Mouse (Mus musculus): ENCODE data around the gene Nolc1. TPM values are rescaled to one million over a fixed set of nuclear protein-coding genes. Genes with fewer than 3 reads are reported as not detected.

The Nolc1 gene
- polyA plus RNA-seq, 1 experiment from 2014 or later, result 67.2 TPM

DNA sequence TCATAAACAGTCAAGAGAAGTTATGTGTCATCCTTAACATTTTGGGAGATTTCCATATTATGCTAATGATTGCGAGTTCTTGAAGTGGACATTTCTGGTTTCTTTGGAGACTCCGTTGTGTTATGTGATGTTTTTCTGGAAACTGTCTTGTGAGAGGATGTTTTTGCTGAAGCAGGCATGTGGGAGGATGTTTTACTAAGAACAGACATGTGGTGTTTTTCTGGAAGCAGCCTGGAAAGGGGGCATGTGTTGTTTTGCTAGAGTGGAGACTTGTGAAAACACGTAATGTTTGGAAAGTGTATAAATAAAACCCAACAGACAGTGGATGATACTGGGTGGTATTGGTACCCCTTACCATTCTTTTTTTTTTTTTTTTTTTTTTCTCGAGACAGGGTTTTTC is 19.6 kb downstream of the Nolc1 start:
- H3K9me3 ChIP-seq (replicated peaks; ENCODE audit: control insufficient read depth, low read length), result no peaks in the 10 kb centered on the region
- DNase-seq (ENCODE audit: low spot score) (no peak), ATAC-seq (no peak)
- H3K4me2 ChIP-seq (ENCODE audit: low read length), result no peak overlapping the region
- H3K9ac ChIP-seq (ENCODE audit: low read length), result no peak overlapping the region
- H3K4me3 ChIP-seq (ENCODE audit: low read depth, low read length), result no peak overlapping the region
- H3K27ac ChIP-seq (ENCODE audit: low read depth, low read length), result no peak overlapping the region
- no peaks in the 10 kb centered on the region for H3K27me3 ChIP-seq (replicated peaks; ENCODE audit: control insufficient read depth, insufficient read depth, low read length)
- no peaks in the 10 kb centered on the region for H3K36me3 ChIP-seq (ENCODE audit: control insufficient read depth, insufficient read depth, low read length)
- WGBS, result 90% methylated on average over 4 of the region's 4 CpGs
- H3K4me1 ChIP-seq (ENCODE audit: control insufficient read depth, insufficient read depth, low read length), result no peaks in the 10 kb centered on the region

DNA sequence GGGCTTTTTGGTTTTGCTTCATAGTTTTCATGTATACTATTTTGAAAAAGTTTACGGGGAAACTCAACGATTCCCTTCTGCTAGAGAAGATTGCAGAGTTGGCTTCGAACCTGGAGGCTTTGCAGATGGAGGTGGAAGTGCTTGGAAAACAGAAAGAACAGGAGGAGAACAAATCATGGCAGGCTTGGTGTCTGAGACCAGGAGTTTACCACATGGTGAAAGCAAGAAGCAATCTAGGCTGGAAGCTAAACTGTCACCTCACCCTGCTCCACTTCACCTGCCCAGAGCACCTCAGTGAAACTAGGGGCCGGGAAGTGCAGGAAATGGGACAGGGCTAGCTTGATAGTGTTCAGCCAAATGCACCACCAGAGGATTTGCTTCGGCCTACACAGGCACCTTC is 20.7 kb downstream of the Nolc1 start:
- Histone ChIP-seq H3K9ac (ENCODE audit: low read length) (no peak overlapping the region), H3K4me3 (ENCODE audit: low read depth, low read length) (no peak overlapping the region), H3K36me3 (ENCODE audit: control insufficient read depth, insufficient read depth, low read length) (no peaks in the 10 kb centered on the region), H3K9me3 (replicated peaks; ENCODE audit: control insufficient read depth, low read length) (no peaks in the 10 kb centered on the region), H3K27ac (ENCODE audit: low read depth, low read length) (no peak overlapping the region), H3K27me3 (replicated peaks; ENCODE audit: control insufficient read depth, insufficient read depth, low read length) (no peaks in the 10 kb centered on the region), H3K4me1 (ENCODE audit: control insufficient read depth, insufficient read depth, low read length) (no peaks in the 10 kb centered on the region), H3K4me2 (ENCODE audit: low read length) (no peak overlapping the region)
- 82% methylated on average over 5 of the region's 5 CpGs for WGBS
- DNase-seq (ENCODE audit: low spot score) (no peak), ATAC-seq (no peak)

DNA sequence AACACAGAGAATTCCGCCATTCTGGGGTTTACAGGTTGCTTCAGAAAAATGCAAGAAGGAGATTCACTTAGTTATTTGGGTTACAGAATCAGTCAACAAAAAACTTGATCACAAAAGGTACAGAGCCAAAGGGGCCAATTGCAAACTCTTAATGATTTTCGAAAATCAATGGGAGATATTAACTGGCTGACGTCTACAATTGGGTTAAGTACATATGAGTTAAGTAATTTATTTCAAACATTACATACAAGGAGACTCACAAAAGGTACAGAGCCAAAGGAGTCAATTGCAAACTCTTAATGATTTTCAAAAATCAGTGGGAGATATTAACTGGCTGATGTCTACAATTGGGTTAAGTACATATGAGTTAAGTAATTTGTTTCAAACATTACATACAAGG is 23.9 kb downstream of the Nolc1 start:
- Histone ChIP-seq H3K27me3 (replicated peaks; ENCODE audit: control insufficient read depth, insufficient read depth, low read length) (no peaks in the 10 kb centered on the region), H3K4me2 (ENCODE audit: low read length) (no peak overlapping the region), H3K4me1 (ENCODE audit: control insufficient read depth, insufficient read depth, low read length) (no peaks in the 10 kb centered on the region), H3K9me3 (replicated peaks; ENCODE audit: control insufficient read depth, low read length) (no peaks in the 10 kb centered on the region), H3K27ac (ENCODE audit: low read depth, low read length) (no peak overlapping the region), H3K36me3 (ENCODE audit: control insufficient read depth, insufficient read depth, low read length) (no peaks in the 10 kb centered on the region), H3K9ac (ENCODE audit: low read length) (no peak overlapping the region), H3K4me3 (ENCODE audit: low read depth, low read length) (no peak overlapping the region)
- 91% methylated on average over 3 of the region's 3 CpGs for WGBS
- DNase-seq (ENCODE audit: low spot score) (no peak), ATAC-seq (no peak)

DNA sequence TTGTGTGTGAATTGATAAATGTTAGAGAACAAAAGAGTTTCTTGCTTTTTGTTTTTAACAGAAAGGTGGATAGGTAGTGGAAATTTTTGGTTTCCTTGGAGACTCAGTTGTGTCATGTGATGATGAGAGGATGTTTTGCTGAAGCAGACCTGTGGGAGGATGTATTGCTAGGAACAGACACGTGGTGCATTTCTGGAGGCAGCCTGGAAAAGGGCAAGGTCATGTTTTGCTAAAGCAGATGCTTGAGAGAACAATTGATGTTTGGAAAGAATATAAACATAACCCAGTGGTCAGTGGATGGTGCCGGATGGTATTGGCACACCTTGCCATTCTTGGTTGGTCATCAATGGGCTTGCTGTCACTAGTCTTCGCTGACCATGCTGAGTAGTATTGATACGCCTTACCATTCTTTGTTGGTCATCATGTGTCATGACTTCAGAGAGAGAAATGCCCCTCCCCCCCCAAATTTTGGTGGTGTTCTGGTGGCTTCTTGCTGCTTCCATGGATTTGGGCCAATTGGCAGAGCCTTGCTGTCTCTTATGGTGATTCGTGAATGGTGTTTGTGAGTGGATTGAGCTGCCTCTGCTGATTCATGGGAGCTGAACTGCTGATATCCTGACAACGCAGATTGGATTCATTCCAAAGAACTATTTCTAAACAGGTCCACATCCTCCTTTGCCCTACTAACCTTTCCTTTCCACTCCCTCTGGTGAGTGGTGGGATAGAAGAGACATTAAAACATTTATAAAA is 27.9 kb downstream of the Nolc1 start:
- no peak for DNase-seq (ENCODE audit: low spot score)
- no peak overlapping the region for H3K9ac ChIP-seq (ENCODE audit: low read length)

DNA sequence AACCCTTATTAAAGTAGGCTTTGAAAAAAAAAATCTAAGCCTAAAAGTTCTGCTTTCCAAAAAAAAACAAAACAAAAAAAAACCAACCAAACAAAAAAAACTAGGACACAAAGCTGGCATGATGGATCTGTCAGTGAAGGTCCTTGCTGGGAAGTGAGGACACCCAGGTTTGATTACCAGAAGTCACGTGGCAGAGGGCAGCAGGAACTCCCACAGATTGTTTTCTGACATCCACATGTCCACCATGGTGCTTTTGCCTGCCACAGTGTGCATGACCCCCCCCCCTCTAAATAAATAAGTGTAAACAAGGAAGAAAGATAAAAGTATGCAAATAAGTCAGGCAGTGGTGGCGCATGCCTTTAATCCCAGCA is 28.5 kb downstream of the Nolc1 start:
- Histone ChIP-seq H3K9me3 (replicated peaks; ENCODE audit: control insufficient read depth, low read length) (no peaks in the 10 kb centered on the region), H3K27ac (ENCODE audit: low read depth, low read length) (no peak overlapping the region), H3K4me1 (ENCODE audit: control insufficient read depth, insufficient read depth, low read length) (no peaks in the 10 kb centered on the region), H3K36me3 (ENCODE audit: control insufficient read depth, insufficient read depth, low read length) (no peaks in the 10 kb centered on the region), H3K4me3 (ENCODE audit: low read depth, low read length) (no peak overlapping the region), H3K4me2 (ENCODE audit: low read length) (no peak overlapping the region), H3K27me3 (replicated peaks; ENCODE audit: control insufficient read depth, insufficient read depth, low read length) (no peaks in the 10 kb centered on the region), H3K9ac (ENCODE audit: low read length) (no peak overlapping the region)
- WGBS, result 79% methylated on average over 2 of the region's 2 CpGs
- no peak for ATAC-seq
- no peak for DNase-seq (ENCODE audit: low spot score)

More for the DNA sequence above, 27.9 kb downstream of the Nolc1 start:
- 89% methylated on average over 6 of the region's 6 CpGs for WGBS
- H3K4me2 ChIP-seq (ENCODE audit: low read length), result no peak overlapping the region
- no peaks in the 10 kb centered on the region for H3K27me3 ChIP-seq (replicated peaks; ENCODE audit: control insufficient read depth, insufficient read depth, low read length)
- no peak for ATAC-seq
- H3K9me3 ChIP-seq (replicated peaks; ENCODE audit: control insufficient read depth, low read length), result no peaks in the 10 kb centered on the region
- H3K4me3 ChIP-seq (ENCODE audit: low read depth, low read length), result no peak overlapping the region
- H3K4me1 ChIP-seq (ENCODE audit: control insufficient read depth, insufficient read depth, low read length), result no peaks in the 10 kb centered on the region
- no peak overlapping the region for H3K27ac ChIP-seq (ENCODE audit: low read depth, low read length)
- no peaks in the 10 kb centered on the region for H3K36me3 ChIP-seq (ENCODE audit: control insufficient read depth, insufficient read depth, low read length)

DNA sequence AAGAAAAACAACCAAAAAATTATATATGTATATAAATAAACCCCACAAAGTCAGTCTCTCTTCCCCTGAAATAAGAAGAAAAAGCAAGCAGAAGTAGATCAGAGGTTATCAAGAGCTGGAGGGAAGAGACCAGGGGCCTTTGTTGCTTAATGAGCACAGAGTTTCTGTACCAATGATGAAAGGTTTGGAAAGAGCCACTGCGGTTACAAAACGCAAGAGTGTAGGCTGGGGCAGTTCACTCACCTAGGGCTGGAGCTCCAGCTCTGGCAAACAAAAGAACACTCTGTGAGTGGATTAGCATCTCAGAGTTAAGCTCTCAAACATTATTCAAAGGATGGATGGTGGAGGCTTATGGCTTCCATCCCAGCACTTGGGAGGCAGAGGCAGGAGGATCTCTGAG is 34.6 kb downstream of the Nolc1 start:
- H3K36me3 ChIP-seq (ENCODE audit: control insufficient read depth, insufficient read depth, low read length), result no peaks in the 10 kb centered on the region
- no peak for DNase-seq (ENCODE audit: low spot score)
- H3K27me3 ChIP-seq (replicated peaks; ENCODE audit: control insufficient read depth, insufficient read depth, low read length), result no peaks in the 10 kb centered on the region
- no peaks in the 10 kb centered on the region for H3K9me3 ChIP-seq (replicated peaks; ENCODE audit: control insufficient read depth, low read length)
- no peak for ATAC-seq
- no peak overlapping the region for H3K27ac ChIP-seq (ENCODE audit: low read depth, low read length)
- WGBS, result 49% methylated on average over 2 of the region's 2 CpGs
- no peak overlapping the region for H3K4me3 ChIP-seq (ENCODE audit: low read depth, low read length)
- H3K4me1 ChIP-seq (ENCODE audit: control insufficient read depth, insufficient read depth, low read length), result no peaks in the 10 kb centered on the region
- no peak overlapping the region for H3K4me2 ChIP-seq (ENCODE audit: low read length)
- H3K9ac ChIP-seq (ENCODE audit: low read length), result no peak overlapping the region

DNA sequence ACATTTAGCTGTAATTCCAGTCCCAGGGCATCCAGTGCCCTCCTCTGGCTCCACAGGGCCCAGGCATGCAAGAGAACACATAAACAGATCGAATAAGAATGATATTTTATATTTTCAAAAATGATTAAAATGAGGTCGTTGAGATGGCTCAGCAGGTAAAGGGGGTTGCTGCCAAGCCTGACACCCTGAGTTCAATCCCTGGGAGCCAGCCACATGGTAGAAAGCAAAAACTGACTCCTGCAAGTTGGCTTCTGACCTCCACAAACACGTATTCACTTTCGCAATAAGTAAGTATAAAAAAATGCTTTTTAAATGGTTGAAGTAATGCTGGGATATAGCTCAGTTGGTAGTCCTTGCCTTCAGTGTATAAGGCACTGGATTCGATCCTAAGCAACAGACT is 35.1 kb downstream of the Nolc1 start:
- H3K9ac ChIP-seq (ENCODE audit: low read length), result no peak overlapping the region
- ATAC-seq, result no peak

DNA sequence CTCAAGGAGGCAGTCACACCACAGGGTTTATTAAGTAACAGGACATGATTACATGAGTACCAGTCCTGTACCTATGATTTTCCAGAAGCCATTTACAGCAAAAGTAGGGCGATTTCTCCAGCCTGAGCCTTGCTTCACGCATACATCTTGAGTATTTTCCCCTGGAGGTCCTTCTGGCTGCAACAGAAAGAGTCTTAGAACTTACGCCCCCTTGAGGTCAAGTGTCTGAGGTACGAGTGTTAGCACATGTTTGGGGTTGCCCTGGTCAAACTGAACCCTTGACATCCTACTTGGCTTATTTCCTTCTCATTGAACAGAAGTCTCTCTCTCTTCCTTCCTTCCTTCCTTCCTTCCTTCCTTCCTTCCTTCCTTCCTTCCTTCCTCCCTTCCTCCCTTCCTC is 39.0 kb downstream of the Nolc1 start:
- WGBS, result 56% methylated on average over 4 of the region's 4 CpGs
- H3K4me2 ChIP-seq (ENCODE audit: low read length), result no peak overlapping the region

More for the DNA sequence above, 35.1 kb downstream of the Nolc1 start:
- Histone ChIP-seq H3K27ac (ENCODE audit: low read depth, low read length) (no peak overlapping the region), H3K4me1 (ENCODE audit: control insufficient read depth, insufficient read depth, low read length) (no peaks in the 10 kb centered on the region), H3K9me3 (replicated peaks; ENCODE audit: control insufficient read depth, low read length) (no peaks in the 10 kb centered on the region), H3K27me3 (replicated peaks; ENCODE audit: control insufficient read depth, insufficient read depth, low read length) (no peaks in the 10 kb centered on the region), H3K4me3 (ENCODE audit: low read depth, low read length) (no peak overlapping the region), H3K4me2 (ENCODE audit: low read length) (no peak overlapping the region), H3K36me3 (ENCODE audit: control insufficient read depth, insufficient read depth, low read length) (no peaks in the 10 kb centered on the region)
- 87% methylated on average over 5 of the region's 5 CpGs for WGBS
- no peak for DNase-seq (ENCODE audit: low spot score)

DNA sequence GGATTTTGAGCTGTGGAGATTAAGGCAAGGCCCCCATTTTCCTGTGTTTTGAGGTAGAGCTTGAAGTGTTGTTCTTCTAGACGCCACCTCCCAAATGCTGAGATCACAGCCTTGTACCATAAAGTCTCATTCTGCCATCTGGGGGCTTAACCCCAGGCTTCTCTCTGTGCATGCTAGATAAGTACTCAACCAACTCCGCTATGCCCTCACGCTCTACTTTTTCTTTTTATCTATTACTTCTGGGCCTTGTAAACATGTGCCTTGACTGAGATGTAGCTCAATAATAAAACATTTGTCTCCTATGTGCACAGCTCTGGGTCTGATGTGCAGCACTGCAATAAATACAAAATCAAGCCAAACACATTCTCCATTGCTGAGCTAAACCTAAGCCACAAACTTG is 43.8 kb downstream of the Nolc1 start:
- no peak overlapping the region for H3K4me2 ChIP-seq (ENCODE audit: low read length)
- H3K9me3 ChIP-seq (replicated peaks; ENCODE audit: control insufficient read depth, low read length), result no peaks in the 10 kb centered on the region
- H3K36me3 ChIP-seq (ENCODE audit: control insufficient read depth, insufficient read depth, low read length), result no peaks in the 10 kb centered on the region
- no peaks in the 10 kb centered on the region for H3K27me3 ChIP-seq (replicated peaks; ENCODE audit: control insufficient read depth, insufficient read depth, low read length)
- no peak overlapping the region for H3K27ac ChIP-seq (ENCODE audit: low read depth, low read length)
- no peaks in the 10 kb centered on the region for H3K4me1 ChIP-seq (ENCODE audit: control insufficient read depth, insufficient read depth, low read length)
- no peak for ATAC-seq
- WGBS, result 91% methylated on average over 3 of the region's 3 CpGs
- no peak for DNase-seq (ENCODE audit: low spot score)
- H3K9ac ChIP-seq (ENCODE audit: low read length), result no peak overlapping the region
- H3K4me3 ChIP-seq (ENCODE audit: low read depth, low read length), result no peak overlapping the region

More for the DNA sequence above, 39.0 kb downstream of the Nolc1 start:
- H3K36me3 ChIP-seq (ENCODE audit: control insufficient read depth, insufficient read depth, low read length), result no peaks in the 10 kb centered on the region
- H3K27me3 ChIP-seq (replicated peaks; ENCODE audit: control insufficient read depth, insufficient read depth, low read length), result no peaks in the 10 kb centered on the region
- no peak overlapping the region for H3K4me3 ChIP-seq (ENCODE audit: low read depth, low read length)
- no peak for ATAC-seq
- H3K27ac ChIP-seq (ENCODE audit: low read depth, low read length), result no peak overlapping the region
- no peak for DNase-seq (ENCODE audit: low spot score)
- no peak overlapping the region for H3K9ac ChIP-seq (ENCODE audit: low read length)
- no peaks in the 10 kb centered on the region for H3K4me1 ChIP-seq (ENCODE audit: control insufficient read depth, insufficient read depth, low read length)
- no peaks in the 10 kb centered on the region for H3K9me3 ChIP-seq (replicated peaks; ENCODE audit: control insufficient read depth, low read length)

Data from forebrain, embryonic 14.5 days (tissue).